In the genomic region with DNA sequence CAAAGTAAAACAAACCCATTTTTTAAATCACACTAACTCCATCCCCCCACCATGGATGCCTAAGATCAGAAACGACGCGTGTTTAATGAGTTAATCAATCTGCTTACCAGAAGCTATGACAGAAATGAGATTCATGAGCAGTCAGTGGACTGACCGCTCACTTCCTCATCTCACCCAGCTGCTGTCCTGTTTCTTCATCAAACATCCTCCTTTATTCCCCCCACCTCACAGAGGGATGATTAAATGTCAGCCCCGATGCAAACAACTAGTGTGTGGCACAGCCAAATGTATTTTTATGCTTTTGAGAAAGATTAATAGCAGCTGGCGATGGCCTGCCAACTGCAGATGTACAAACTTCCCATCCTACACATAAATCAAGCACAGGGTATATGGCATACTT, we compare ENCODE assay signal across 22 mouse cellular contexts.
"Had no signal": no experiment of that assay in that cellular context is flagged by ENCODE, and none has a peak within 500 bp of the region (broad histone marks: within the 10 kb centered on the region; RNA-seq: fewer than 3 reads in every experiment).

No protein-coding gene starts in this region.

- H3K9me3 ChIP-seq: heart, embryonic 10.5 days; heart, embryonic 12.5 days; hindbrain, embryonic 15.5 days; kidney, embryonic 15.5 days; limb, embryonic 13.5 days; limb, embryonic 15.5 days; liver, embryonic 12.5 days had no signal

- H3K9ac ChIP-seq: forebrain, postnatal 0 days; heart, embryonic 12.5 days; hindbrain, embryonic 15.5 days; kidney, embryonic 15.5 days; limb, embryonic 13.5 days; limb, embryonic 15.5 days; liver, embryonic 12.5 days; liver, embryonic 14.5 days had no signal

- H3K4me2 ChIP-seq: heart, embryonic 12.5 days; hindbrain, embryonic 15.5 days; kidney, embryonic 15.5 days; limb, embryonic 13.5 days; limb, embryonic 15.5 days; liver, embryonic 12.5 days had no signal

- H3K27me3 ChIP-seq: heart, embryonic 12.5 days; hindbrain, embryonic 15.5 days; kidney, embryonic 15.5 days; limb, embryonic 13.5 days; limb, embryonic 15.5 days; liver, embryonic 12.5 days had no signal

- ATAC-seq: forebrain, postnatal 0 days; intestine, embryonic 16.5 days; liver, embryonic 12.5 days had no signal

- DNase-seq: forebrain, postnatal 0 days; gastrocnemius, postnatal 14 days; gastrocnemius, postnatal 36 days; heart, adult 18-20 months; heart, postnatal 10 days; kidney, adult 11 months; kidney, adult 2 months; kidney, adult 9 months; kidney, postnatal 14 days; kidney, postnatal 36 days; layer of hippocampus, postnatal 36 days; left cerebral cortex, postnatal 4 days had no signal

- H3K27ac ChIP-seq: heart, embryonic 10.5 days; hindbrain, embryonic 15.5 days; kidney, embryonic 15.5 days; kidney, postnatal 0 days; limb, embryonic 13.5 days; limb, embryonic 15.5 days; liver, embryonic 12.5 days; liver, embryonic 14.5 days had no signal

- H3K4me1 ChIP-seq: heart, embryonic 10.5 days; liver, embryonic 12.5 days had no signal

- H3K4me3 ChIP-seq: heart, embryonic 10.5 days; heart, embryonic 12.5 days; hindbrain, embryonic 15.5 days; kidney, embryonic 15.5 days; limb, embryonic 13.5 days; limb, embryonic 15.5 days; liver, embryonic 12.5 days had no signal
